Mouse (Mus musculus) spleen, adult 2 months (tissue): ENCODE data around the gene Siva1.

ENCODE experiments used
- CTCF ChIP-seq: fragments of 200-500 bp; IDR thresholded peaks from 2 replicates; pipeline ENCODE4 v1.5.1; 2011; ENCODE audit warnings: mild to moderate bottlenecking, inconsistent platforms; ENCODE audit not compliant: insufficient read depth, insufficient read length, insufficient replicate concordance; ENCODE audit errors: extremely low read depth
- POLR2A ChIP-seq: fragments of 200-500 bp; IDR thresholded peaks from 2 replicates; pipeline ENCODE4 v1.6.1; 2011; ENCODE audit warnings: low read depth, low read length, inconsistent platforms

DNA sequence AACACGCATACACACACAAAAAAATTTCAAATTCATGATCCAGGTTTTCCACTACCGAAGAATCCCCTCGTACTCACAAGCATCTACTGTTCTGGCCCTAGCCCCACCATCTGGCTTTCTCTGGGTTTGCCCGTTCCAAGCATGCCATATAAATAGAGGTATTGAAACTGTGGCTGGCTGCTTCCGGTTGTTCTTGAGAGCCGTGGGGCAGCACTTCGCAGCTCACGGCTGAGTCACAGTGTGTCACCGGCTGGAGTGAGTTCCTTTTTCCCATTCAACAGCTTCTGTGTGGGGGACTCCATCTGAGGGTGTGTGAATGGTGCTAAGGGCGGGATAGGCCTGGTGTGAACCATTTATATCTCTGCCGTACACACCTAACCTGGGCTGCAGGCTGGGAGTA lies 27.3 kb upstream of the Siva1 start:
- TF ChIP-seq POLR2A (no peak), CTCF (no peak)
